Mouse (Mus musculus): ENCODE measurements around the gene Wasf3. TPM values are rescaled to one million over a fixed set of nuclear protein-coding genes. Genes with fewer than 3 reads are reported as not detected.

Wasf3 gene
- total RNA-seq, 2 experiments from 2014 or later = not detected

Other genes with a start within 250 kb of the Wasf3 start
- gene Gm5565, start 224.4 kb upstream of the Wasf3 start, total RNA-seq (2014; fragmentation: Nextera tagmentation) = not detected in 2 replicates
- gene Gm5565, start 224.4 kb upstream of the Wasf3 start, total RNA-seq (2017) = not detected in 2 replicates
- not detected in 2 replicates for gene Gm6309, start 214.3 kb upstream of the Wasf3 start, total RNA-seq (2014; fragmentation: Nextera tagmentation)
- not detected in 2 replicates for gene Gm6309, start 214.3 kb upstream of the Wasf3 start, total RNA-seq (2017)
- gene 1700001J03Rik, start 199.7 kb upstream of the Wasf3 start, total RNA-seq (2014; fragmentation: Nextera tagmentation) = not detected in 2 replicates
- not detected in 2 replicates for gene 1700001J03Rik, start 199.7 kb upstream of the Wasf3 start, total RNA-seq (2017)
- gene Rnf6, start 163.4 kb upstream of the Wasf3 start, total RNA-seq (2014; fragmentation: Nextera tagmentation) = 23.8 and 24.0 TPM in 2 replicates
- gene Rnf6, start 163.4 kb upstream of the Wasf3 start, total RNA-seq (2017) = 34.7 and 38.5 TPM in 2 replicates
- gene Cdk8, start 153.8 kb upstream of the Wasf3 start, total RNA-seq (2014; fragmentation: Nextera tagmentation) = 36.1 and 56.1 TPM in 2 replicates
- 43.8 and 49.3 TPM in 2 replicates for gene Cdk8, start 153.8 kb upstream of the Wasf3 start, total RNA-seq (2017)
- gene Gm6408, start 97.0 kb downstream of the Wasf3 start, total RNA-seq (2014; fragmentation: Nextera tagmentation) = not detected in 2 replicates
- not detected in 2 replicates for gene Gm6408, start 97.0 kb downstream of the Wasf3 start, total RNA-seq (2017)
- gene Gm6370, start 106.4 kb downstream of the Wasf3 start, total RNA-seq (2014; fragmentation: Nextera tagmentation) = not detected in 2 replicates
- gene Gm6370, start 106.4 kb downstream of the Wasf3 start, total RNA-seq (2017) = not detected in 2 replicates
- gene 4930449I24Rik, start 117.4 kb downstream of the Wasf3 start, total RNA-seq (2014; fragmentation: Nextera tagmentation) = not detected in 2 replicates
- not detected in 2 replicates for gene 4930449I24Rik, start 117.4 kb downstream of the Wasf3 start, total RNA-seq (2017)
- not detected in 2 replicates for gene Gm3402, start 129.1 kb downstream of the Wasf3 start, total RNA-seq (2014; fragmentation: Nextera tagmentation)
- gene Gm3402, start 129.1 kb downstream of the Wasf3 start, total RNA-seq (2017) = not detected in 2 replicates
- not detected in 2 replicates for gene Gm3404, start 140.8 kb downstream of the Wasf3 start, total RNA-seq (2014; fragmentation: Nextera tagmentation)
- not detected in 2 replicates for gene Gm3404, start 140.8 kb downstream of the Wasf3 start, total RNA-seq (2017)
- gene Gm3409, start 152.7 kb downstream of the Wasf3 start, total RNA-seq (2014; fragmentation: Nextera tagmentation) = not detected in 2 replicates
- not detected in 2 replicates for gene Gm3409, start 152.7 kb downstream of the Wasf3 start, total RNA-seq (2017)
- not detected in 2 replicates for gene Gm3415, start 171.2 kb downstream of the Wasf3 start, total RNA-seq (2014; fragmentation: Nextera tagmentation)
- gene Gm3415, start 171.2 kb downstream of the Wasf3 start, total RNA-seq (2017) = not detected in 2 replicates
- gene Gpr12, start 200.3 kb downstream of the Wasf3 start, total RNA-seq (2014; fragmentation: Nextera tagmentation) = not detected in 2 replicates
- gene Gpr12, start 200.3 kb downstream of the Wasf3 start, total RNA-seq (2017) = not detected in 2 replicates